Mouse (Mus musculus) urinary bladder, postnatal 25 days (tissue): Measurements from ENCODE around the gene Ccdc142.

Experiments used
- DNase-seq: peaks from one replicate; pipeline ENCODE4 v3.0.0; 2022; ENCODE audit warnings: low spot score

The Ccdc142 gene

DNA sequence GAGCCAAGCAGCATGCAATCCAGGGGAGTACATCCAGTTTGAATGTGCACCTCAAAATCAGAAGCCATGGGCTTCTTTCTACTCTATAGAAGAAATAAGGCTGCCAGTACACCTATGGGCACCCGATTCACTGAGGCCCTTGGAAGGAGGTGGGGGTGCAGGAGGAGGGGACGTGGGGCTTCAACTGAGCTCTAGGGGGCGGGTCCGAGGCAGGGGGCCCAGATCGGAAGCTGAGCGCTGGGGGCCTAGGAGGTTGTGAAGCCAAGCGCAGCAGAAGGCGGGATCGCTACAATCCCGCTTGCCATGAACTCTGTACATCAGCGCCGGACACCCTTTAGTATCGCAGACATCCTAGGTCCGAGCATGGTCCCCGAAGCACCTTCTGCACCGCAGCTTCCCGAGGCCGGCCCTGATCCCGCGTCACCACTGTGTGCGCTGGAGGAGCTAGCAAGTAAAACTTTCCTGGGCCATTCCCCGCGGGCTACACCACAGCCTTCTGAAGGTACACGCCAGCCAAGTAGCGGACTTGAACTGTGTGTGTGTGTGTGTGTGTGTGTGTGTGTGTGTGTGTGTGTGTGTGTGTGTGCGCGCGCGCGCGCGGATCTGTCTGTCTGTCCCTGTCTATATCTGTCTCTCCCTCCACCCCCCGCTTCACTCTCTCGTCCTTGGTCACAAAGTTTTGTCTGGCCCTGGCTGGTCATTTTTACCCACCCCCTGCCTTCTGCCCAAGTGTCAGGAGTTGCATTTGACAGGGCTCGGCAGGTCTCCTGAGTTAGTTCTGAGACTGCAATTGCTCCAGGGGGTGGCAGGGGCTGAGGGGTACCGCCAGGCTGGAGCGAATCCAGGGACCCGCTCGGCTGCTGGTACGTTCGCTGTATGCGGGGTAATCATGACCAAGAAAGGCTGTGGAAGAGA is 15.0 kb upstream of the Ccdc142 start, which contains the start of gene Lbx2:
Lbx2 (plus strand) TSS at position 247 of the 915 bp plus-strand sequence.
- DNase-seq, result no peak

DNA sequence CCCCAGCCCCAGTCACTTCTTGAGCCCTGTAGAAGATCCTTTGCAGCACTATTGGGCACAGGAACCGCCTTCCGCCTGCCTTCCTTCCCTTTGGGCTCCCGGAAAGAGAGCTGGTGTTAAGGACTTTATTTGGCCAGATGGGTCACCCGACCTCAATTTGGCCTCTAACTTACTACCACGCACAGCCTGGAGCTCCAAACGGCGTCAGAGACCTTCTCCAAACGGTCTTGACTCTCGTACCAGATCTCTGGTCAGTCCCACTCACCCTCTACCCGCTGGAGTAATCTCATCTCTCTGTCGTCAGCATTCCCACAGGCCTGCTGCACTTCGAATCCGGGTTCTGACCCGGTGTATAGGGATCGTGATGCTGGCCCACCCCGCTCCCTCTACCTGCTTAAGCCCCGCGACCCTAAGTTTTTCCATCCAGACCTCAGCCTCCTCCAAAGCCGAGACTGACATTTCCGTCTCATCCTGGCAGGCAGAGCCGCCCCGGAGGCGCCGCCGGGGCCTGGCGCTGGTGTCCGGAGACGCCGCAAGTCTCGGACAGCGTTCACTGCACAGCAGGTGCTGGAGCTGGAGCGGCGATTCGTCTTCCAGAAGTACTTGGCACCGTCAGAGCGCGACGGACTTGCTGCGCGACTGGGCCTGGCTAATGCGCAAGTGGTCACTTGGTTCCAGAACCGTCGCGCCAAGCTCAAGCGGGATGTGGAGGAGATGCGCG is 14.0 kb upstream of the Ccdc142 start:
- no peak for DNase-seq

DNA sequence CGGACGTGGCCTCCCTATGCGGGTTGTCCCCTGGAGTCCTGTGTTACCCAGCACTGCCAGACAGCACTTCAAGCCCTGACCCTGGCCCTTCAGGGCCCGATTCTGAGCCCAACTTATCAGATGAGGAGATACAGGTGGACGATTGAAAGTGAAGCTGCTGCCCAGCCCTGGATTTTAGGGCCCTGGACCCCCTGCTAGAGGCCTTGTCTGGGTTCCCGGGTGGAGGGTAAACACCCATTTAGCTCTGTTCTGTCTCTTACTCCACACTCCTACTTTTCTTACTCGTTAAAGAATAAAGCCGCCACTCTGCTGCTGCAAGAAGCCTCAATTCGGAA is 13.5 kb upstream of the Ccdc142 start:
- no peak for DNase-seq

DNA sequence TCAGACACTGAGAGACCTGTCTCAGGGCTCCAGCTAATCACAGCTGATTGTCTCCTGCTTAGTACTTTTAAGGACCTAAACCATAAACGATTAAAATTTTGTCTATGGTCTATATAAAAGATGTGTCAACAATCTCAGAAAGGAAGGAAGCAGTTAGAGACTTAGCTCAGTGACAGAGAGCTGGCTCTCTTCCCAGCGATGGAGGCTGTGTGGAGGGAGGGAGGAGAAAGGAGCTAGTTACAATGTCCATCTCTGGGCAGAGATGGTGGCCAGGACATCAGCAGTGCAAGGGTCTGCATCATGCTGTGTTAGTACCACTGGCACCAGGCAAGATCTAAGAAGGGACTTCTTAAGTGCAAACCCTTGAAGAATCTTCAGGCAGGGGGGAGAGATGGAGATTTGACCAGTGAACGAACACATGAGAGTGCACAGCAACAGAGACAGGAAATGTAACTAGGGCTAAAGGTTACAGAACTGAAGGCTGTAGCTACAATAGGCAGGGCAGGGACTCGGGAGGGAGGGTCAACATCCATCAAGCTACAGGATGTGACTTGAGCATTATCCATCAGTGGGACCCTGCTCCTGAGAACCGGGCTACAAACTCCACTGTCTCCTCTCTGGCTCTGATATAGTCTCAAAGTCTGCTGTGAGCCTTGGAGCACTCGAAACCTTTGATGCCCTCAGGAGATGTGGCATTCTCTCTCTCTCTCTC is 8.8 kb upstream of the Ccdc142 start:
- DNase-seq, result no peak

DNA sequence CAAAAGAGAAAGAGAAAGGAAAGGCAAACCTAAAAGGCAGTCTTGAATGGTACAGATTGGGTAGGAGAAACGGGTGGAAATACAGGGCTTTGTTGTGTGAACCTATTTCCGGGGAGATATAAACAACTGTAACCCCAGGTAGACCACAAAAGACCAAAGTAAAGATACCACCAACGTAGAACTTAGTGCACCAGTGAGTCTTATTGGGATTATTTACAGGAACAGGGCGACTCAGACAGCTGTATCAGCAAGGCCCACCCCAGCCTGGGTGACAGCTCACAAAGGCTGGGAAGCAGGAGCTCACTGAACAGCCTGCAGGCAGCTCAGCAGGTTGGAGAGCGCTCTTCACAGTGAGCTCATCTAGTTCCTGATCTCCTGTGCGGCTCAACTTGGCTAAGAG is 5.4 kb upstream of the Ccdc142 start:
- DNase-seq, result no peak

DNA sequence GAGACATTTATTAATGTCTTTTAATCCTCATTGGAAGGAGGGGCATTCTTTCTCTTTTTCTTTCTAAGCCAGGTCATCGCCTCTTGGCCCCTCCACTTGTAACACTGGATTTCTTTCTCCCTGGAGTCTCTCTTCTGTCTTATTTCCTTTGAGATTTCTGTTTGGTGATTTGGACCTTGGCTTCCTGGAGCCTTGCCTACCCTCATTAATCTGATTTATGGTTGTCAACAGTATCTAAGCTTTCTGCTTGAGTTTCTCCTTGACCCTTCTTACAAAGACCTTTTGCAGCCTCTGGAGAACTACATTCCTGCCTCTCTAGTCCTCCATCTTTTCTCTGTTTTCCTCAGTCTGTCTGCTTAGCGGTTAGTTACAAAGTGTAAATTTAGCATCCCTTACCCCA is 3.0 kb upstream of the Ccdc142 start:
- DNase-seq, result no peak

DNA sequence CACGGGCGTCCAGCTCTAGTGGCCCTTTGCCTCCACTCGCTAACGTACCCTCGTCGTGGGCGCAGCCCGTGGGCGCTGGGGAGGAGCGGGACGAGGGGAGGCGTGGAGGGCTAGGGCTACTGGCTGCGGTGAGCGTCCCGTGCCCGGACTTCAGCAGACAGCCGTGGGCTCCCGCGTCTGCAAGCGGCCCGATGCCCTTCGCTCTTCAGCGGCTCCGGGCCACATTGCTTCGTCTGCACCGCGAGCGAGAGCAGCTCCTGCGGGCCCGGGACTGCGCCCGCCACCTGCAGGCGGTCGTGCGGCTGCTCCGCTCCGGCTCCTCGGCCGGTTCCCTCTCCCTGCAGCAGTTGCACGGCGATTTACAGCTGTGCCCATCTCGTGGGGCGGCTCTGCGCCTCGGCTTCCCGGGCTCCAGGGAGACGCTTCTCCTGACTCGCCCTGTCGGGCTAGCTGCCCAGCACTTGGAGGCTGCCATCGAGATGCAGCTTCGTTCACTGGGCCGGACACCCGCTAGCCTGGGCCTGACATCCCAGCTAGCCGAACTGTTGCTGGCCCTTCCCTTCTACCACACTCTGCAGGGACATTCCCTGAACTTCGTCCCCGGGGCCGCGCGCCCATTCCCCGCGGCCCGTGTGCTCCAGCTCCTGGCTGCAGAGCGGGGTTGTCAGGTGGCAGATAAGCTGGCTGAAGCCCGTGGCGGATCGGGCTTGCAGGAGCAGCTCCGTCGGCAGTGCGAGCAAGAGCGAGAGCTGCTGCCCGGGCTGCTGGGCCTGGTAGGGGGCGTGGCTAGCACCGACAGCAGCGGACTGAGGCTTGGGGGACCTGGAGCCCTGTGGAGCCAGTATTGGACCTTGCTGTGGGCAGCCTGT is 521 bp downstream of the Ccdc142 start:
- DNase-seq, result peak; percentile 55

DNA sequence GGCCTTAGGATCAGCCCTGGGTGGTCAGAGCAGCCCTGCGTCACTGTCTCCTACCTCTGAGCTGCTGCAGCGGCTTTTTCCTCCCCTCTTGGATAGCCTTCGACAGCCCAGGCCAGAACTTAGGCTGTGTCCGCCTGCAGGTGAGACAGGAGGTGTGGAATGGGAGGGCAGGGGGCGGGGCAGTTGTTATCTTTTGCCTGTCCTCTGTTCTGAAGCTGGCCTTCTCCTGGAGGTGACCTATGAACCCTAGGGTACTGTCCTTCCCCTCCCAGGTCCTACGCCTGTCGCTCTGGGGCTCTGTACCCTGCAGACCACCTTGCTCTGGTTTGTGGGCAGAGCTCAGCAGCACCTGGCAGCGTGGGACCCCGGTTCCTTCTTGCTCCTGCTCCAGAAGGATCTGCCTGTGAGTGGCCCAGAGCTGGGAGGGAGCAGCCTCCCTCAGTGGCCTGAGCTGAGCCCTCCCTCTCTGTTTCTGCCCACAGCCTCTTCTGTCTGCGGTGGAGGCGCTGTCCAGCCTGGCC is 1.8 kb downstream of the Ccdc142 start:
- no peak for DNase-seq

DNA sequence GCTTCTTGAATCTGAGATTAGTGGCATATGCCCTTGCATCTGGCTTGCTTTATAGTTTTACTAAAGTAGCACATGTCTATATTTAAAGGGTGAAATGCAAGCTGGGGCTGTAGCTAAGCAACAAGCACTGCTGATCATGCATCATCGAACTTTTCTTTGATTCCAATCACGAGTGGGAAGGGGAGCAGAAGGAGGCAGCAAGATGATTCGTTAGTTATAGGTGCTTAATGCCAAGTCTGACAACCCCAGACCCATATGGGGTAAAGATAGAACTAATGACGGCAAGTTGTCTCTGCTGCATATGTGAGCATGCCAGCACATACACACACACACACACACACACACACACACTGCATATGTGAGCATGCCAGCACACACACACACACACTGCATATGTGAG is 2.8 kb downstream of the Ccdc142 start:
- no peak for DNase-seq

DNA sequence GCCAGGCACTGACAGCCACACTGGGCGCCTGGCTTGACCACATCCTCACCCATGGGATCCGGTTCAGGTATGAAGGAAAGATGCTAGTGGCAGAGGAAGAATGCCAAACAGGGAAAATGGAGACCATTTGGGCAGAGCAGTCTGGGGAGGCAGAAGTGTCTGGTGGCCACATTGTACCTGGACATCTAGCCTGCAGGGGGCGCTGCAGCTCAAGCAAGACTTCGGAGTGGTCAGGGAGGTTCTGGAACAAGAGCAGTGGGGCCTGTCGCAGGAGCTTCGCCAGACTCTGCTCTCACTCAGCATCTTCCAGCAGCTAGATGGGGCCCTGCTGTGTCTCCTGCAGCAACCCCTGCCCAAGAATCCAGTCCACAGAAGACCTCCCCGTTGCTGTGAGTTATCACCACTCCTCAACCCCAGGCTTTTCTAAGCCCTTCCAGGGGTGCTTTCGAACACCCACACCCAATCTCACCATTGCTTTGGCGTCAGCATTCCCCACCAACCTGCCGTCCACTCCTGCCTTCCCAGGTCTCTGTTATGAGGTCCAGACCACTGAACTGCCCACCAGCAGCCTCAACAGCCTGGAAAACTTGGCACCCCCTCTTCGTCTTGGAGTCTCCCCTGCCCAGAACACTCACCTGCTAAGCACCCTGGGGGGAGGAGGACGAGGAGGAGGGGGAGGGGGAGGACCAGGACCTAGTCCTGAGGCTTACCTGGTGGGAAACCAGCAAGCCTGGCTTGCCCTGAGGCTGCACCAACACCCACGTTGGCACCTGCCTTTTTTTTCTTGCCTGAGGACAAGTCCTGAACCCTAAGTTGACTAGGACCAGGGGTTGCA is 6.4 kb downstream of the Ccdc142 start:
- peak; percentile 70 for DNase-seq

DNA sequence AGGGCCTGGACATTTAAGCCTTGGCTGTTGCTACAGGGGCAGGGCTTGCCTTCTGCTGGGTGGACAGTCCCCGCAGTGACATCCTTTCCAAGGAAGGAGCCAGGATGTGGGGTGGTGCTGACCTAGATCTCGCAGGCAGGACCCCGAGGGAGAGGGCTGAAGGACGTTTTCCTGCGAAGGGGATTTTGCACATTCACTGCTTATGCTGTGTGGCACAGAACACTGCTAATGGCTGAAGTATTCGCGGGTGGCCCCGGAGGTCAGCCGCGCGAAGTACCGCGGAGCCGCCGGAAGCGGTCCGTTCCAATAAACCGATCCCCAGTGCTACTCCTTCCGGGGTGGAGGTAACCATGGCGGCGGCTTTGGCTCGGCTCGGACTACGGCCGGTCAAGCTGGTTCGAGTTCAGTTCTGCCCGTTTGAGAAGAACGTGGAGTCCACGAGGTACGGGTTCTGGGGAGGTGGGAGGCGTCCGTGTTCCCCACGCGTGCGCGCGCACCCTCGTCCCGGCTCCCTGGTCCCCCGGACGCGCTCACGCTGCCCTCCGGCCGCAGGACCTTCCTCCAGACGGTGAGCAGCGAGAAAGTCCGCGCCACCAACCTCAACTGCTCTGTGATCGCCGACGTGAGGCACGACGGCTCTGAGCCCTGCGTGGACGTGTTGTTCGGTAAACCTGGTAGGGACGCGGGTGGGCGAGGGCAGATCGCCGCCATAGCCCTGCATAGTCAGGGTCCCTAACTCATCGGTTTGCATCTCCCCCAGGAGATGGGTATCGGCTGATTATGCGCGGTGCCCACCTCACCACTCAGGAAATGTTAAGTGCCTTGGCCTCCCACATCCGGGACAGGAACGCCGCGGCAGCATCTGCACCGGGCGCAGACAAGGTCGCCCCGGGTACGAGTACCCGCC is 7.6 kb downstream of the Ccdc142 start, which contains the start of gene Mrpl53:
Mrpl53 (plus strand) TSS at position 279 of the 907 bp plus-strand sequence.
- DNase-seq, result peak; percentile 81

DNA sequence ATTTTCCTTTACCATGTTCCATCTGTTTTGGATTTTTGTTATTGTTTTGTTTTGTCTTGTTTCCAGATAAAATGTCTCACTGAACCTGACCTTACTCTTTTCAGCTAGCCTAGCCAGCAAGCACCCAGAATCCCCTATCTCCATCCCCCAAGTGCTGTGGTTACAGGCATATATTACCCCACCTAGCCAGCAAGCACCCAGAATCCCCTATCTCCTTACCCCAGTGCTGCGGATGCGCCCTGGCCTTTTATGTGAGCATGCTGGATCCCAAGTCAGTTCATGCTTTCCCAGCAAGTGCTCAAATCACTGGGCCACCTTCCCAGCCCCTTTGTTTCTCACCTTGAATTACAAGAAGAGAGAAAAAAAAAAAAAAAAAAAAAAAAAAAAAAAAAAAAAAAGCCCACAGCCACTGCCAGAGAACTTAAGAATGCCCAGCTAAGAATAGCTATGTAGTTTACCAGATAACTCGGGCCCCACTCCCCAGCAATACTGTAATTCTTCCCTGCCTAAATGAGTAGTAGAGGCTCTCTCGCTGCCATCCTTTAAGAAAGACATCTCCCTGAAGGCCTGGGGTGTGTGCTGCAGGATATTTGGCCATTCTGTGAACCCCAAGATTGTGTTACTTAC is 10.2 kb downstream of the Ccdc142 start:
- no peak for DNase-seq

DNA sequence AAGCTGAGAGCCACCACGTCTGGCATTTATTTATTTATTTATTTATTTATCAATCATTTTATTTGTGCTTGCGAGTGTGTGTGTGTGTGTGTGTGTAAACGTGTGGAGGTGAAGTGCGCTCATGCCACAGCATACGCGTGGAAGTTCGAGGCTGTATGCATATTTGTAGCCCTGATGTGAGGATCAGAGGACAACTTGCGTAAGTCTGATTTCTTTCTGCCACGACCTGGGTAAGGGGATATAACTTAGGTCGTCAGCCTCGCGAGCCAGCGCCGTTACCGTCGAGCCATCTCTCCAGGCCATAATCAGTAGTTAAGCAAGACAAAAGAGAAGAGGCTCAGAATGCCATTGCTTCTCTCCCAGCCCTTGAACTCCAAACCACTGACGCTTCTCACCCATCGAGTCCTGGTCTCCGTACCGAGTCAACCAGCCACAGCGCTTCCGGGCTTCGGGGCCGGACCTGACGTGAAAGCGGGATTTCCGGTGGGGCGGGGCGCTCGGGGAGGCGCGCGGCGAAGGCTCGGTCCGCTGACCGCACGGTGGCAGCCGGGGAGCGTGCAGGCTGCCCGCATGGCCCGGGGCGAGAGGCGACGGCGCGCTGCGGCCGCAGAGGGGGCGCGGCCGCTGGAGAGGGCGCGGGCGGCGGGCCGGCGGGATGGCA is 13.7 kb downstream of the Ccdc142 start, which contains the start of gene Mogs:
Mogs (plus strand) TSS at position 486 of the 661 bp plus-strand sequence.
- DNase-seq, result peak; percentile 95

DNA sequence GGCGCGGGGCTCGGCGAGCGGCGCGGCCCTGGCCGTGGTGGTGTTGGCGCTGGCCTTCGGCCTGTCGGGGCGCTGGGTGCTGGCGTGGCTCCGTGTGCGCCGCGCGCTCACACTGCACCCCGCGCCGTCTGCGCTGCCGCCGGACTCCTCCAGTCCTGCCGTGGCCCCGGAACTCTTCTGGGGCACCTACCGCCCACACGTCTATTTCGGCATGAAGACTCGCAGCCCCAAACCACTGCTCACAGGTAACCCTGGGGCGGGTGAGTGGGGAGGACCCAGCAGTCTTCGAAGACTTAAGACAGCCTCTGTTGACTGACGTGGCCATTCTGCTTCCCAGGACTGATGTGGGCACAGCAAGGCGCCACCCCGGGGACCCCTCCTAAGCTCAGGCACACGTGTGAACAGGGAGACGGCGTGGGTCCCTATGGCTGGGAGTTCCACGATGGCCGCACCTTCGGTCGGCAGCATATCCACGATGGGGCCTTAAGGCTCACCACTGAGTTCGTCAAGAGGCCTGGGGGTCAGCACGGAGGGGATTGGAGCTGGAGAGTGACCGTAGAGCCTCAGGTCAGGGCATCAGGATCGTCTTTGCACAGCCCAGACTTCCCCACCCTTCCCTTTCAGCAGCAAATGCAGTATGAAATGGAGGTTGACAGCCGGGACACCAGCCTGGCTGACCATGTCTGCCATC is 14.4 kb downstream of the Ccdc142 start:
- DNase-seq, result no peak

DNA sequence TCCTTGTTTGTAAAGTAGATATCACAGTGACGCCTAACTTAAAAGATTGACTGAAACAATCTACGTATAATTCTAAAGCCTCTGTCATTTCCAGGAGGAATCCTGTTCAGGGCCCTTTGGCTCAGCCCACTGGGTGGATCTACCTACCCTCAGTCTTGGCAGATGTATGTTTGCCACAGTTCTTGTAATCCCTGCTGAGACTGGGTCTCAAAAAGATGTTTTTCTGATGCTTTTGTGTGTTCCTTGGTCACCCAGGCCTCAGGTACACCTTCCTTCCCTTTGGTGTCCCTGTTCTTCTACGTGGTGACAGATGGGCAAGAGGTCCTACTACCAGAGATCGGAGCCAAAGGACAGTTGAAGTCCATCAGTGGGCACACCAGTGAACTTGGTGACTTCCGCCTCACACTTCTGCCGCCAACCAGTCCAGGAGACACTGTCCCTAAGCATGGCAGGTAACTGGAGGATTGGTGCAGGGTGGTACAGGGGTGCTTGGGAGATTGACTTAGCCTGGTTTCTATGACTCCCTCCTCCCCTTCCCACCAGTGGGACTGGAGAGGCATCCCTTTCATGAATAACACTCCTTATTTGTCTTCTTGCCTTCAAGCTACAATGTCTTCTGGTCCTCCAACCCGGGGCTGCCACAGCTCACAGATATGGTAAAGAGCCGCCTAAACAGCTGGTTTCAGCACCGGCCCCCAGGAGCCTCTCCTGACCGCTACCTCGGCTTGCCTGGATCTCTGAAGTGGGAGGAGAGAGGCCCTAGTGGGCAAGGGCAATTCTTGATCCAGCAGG is 15.2 kb downstream of the Ccdc142 start:
- DNase-seq, result no peak

DNA sequence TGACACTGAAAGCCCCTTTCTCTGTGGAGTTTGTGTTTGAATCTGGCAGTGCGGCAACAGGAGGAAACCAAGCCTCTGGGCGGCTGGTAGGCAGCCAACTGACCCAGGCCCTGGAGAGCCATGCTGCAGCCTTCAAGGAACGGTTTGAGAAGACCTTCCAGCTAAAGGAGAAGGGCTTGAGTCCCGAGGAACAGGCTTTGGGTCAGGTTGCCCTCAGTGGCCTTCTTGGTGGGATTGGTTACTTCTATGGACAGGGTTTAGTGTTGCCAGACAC is 15.7 kb downstream of the Ccdc142 start:
- no peak for DNase-seq

DNA sequence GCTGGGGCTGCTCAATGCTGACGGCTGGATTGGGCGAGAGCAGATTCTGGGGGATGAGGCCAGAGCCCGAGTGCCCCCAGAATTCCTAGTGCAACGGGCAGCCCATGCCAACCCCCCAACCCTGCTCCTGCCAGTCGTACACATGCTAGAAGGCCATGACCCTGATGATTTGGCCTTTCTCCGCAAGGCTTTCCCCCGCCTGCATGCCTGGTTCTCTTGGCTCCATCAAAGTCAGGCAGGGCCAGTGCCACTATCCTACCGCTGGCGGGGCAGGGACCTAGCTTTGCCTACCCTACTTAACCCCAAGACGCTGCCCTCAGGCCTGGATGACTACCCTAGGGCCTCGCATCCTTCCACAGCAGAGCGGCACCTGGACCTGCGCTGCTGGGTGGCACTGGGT is 16.2 kb downstream of the Ccdc142 start:
- no peak for DNase-seq
